Mouse (Mus musculus): Measurements from ENCODE around the gene Gm20388.

Gene Gm20388

DNA sequence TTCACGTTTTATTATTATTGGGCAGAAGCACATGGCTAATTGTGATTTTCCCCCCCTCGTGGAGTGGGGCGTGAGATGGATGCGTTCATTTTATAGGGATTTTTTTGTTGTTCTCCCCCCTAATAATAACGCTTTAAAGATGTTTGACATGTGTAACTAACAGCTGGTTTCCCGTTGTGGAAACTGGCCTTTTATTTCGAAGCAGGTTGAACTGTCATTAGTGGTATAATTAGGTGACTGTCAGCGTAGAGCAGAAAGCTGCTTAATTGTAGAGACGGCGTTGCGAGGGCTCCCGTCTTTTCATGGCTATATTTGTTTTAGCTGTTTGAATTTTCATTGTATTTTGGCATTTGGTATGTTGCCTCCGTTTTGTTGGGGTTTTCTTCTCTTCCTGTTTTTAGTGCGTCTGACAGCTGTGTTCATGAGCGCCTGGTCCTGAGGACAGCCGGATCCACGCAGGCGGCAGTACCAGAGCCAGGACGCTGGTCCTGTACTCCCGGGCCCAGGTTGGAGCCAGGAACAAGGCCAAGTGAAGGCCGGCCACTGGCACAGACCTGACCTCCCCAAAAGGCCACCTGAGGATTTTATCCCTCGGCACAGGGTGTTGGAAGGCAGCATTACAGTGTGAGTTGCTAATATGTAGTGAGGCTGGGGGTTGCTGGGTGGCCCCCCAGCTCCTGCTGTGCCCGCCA lies 595.1 kb downstream of the Gm20388 start:
- no peak for DNase-seq (ENCODE audit: low spot score in 2 of 2)

DNA sequence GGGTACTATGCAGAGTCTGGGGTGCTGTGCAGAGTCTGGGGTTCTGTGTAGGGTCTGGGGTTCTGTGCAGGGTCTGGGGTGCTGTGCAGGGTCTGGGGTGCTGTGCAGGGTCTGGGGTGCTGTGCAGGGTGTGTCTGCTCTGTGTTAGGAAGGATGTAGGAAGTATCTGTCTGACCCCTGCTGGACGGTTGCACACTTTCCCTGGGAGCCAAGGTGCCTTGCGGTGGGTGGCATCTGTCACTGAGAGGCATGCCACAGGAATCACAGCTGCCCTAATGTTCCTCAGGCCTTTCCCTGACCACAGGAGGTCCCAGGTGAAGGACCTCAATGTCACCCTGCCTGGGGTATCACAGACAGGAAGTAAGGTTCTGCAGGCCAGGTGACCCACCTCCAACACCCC lies 595.9 kb downstream of the Gm20388 start:
- no peak for DNase-seq (ENCODE audit: low spot score in 2 of 2)

DNA sequence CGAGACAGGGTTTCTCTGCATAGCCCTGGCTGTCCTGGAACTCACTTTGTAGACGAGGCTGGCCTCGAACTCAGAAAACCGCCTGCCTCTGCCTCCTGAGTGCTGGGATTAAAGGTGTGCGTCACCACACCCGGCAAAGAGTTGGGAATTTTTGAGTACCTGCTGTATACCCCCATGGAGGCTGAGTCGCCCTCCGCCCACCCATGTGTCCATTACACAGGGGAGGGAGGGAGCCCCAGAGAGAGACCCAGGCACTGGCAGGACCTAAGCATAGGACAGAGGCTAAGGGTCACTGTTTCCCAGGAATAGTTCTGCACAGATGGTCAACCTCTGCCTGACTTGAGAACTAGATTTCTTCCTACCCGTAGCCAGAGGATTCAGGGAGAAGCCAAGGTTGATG lies 596.6 kb downstream of the Gm20388 start:
- DNase-seq (ENCODE audit: low spot score in 2 of 2), result no peak

DNA sequence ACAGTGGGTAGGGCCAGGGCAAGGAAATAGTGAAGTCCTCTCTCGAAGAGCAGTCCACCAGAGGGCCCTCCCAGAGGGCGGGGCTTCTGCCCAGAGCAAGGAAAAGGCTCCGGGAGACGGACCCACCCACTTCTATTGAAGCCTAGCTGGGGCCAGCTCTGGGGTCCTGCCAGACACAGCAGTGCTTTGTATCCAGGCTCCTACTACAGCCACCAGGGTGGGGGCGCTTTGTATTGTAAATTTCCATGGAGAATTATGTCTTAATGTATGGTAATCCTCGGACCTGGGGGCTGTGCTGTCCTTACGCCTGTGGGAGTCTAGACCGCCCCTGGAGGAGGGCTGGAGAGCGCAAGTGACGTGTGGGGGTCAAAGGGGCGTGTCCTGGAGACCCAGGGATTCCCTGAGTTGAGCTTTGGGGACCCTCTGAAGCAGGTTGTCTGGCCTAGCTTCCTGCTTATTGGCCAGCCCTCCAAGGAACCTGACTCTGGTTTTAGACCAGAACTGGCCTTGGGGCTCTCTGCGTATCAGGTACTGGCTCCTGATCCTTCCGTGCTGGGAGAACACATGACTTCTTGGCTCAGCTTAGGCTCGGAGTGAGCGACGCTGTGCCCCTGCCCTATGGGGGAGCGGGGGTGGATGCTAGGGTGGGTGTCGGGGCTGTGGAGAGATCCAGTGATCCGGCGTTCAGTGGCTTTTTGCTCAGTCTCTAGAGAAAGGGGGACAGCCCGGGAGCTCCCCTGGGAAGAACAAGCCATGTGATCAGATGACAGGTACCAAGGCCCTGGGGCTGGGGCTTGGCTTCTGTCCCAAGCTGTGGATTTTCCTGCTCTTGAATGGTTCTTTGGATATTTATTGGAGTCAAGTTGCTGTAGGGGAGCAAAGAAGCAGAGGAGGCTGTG lies 598.7 kb downstream of the Gm20388 start:
- DNase-seq (ENCODE audit: low spot score in 2 of 2), result no peak

DNA sequence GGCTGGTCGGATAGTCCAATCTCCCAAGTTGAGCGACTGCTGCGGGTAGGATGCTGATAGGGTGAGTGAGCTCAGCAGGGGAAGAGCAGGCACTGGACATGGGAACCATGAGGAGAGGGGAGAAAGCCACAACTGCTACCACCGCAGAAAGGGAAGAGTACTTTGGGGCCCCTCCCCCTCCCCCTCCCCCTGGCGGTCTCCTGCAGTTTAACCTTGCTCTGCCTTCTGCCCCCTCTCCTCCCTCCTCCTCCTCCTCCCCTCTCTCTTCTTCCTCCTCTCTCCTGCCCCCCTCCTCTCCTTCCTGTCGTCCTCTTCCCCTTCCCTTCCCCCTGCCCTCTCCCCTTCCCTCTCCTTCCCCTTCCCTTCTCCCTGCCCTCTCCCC lies 599.4 kb downstream of the Gm20388 start:
- DNase-seq (ENCODE audit: low spot score in 2 of 2), result no peak

DNA sequence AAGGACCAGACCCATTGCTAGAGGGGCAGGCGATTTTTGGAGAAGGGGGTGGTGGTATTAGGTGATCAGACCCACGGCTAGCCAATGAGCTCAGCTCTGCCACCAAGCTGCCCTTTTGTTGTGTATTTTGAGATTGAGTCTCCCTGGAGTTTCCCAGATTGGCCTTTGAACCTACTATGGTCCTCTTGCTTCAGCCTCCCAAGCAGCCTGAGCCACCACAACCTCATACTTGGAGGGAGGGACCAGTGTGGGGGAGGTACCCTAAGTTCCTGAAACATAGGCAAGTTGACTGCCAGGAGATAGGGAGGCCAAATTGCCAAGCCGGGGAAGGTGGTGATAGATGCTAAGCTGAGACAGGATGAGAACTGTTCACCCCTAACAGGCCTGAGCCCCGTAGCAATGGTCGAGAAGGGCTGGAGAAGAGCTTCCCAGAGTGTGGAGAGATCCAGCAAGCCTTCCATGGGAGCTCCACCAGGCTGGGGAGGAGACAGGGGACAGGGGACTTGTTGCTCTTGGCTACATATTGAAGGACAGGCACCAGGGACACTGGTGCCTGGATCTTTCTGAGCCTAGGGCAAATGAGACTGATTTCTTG lies 600.3 kb downstream of the Gm20388 start:
- no peak for DNase-seq (ENCODE audit: low spot score in 2 of 2)

DNA sequence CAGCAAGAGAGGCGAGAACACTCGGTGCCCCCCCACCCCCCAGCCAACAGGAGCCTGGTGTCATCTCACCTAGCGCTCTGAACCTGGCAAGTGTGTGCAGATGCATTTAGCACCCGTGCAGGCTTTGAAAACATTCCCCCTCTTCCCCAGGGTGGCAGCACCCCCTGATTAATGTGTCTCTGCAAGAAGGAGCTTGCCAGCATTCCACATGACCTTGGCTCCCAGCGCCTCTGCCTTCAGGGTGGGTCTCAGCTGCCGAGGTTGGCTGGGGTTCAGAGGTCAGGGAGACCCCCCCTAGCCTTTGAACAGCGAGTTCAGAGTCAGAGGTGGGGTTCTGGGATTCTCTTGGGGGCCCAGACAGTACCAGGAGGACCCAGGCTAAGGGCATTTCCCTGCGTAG lies 601.1 kb downstream of the Gm20388 start:
- DNase-seq (ENCODE audit: low spot score in 2 of 2), result no peak

DNA sequence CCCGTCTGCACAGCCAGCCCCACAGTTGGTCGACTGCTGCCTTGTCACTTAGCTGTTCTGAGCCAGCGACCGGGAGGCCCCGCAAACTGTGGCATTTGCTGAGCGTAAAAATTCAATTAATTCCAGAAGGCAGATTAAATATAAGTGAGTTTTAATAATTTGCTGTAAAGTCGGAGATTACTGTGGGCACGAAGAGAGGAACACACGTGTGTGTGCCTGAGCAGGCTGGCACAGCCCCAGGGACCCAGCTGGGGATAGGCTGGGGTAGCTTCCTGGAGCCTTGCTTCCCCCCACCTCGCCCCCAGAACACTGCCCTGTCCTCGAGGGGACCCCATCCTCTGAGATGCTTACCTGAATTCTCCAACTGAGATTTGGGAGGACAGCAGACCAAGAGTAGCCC lies 601.7 kb downstream of the Gm20388 start:
- no peak for DNase-seq (ENCODE audit: low spot score in 2 of 2)

DNA sequence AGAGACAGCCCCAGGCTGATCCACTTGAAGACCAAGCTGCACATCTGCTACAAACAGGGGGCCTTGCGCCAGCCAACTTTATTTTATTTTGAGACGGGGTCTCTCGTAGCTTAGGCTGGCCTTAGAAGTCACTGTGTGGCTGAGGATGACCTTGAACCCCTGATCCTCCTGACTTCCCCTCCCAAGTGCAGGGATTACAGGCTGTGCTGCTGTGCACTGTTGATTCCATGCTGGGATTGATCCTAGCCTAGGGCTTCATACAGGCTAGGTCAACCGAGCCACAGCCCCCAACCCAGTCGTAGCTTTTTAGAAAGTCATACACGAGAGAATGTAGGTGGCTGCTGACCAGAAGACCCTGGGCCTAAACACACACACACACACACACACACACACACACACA lies 602.5 kb downstream of the Gm20388 start:
- DNase-seq (ENCODE audit: low spot score in 2 of 2), result no peak

DNA sequence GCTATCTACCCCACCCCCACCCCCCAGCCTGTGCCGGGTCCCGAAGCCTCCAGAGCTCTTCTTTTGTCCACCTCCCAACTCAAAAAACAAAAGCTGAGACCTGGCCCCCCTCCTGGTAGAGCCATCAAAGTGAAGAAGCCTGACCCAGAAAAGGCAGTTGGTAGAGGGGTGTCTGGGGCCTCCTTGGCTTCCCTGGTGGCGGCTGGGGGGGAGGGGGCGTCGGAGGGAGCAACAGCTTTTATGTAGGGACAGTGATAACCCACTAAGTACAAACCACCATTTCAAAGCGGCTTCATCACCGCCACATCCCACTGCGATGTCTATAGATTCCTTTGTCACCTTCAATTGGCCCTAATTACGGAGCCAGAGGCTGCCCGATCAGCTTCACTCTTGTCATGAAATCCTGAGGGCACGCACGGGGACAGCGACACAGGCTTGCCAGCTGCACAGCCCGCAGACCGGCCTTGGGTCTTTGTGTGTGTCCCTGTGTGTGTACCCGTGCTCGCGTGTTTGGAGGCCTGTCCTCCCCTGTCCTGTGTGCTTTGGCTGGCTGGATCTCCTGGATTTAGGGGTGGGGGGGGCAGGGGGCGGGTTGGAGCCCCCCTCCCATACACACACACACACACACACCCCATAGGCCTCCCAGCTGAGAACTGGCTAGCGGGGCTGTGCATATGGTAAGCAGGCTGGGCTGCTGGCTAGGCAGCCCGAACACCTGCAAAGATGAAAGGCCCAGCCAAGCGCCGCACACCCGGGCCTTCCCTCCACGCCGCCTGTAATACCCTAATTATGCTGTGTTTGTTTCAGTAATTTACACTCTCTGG lies 603.2 kb downstream of the Gm20388 start:
- no peak for DNase-seq (ENCODE audit: low spot score in 2 of 2)

DNA sequence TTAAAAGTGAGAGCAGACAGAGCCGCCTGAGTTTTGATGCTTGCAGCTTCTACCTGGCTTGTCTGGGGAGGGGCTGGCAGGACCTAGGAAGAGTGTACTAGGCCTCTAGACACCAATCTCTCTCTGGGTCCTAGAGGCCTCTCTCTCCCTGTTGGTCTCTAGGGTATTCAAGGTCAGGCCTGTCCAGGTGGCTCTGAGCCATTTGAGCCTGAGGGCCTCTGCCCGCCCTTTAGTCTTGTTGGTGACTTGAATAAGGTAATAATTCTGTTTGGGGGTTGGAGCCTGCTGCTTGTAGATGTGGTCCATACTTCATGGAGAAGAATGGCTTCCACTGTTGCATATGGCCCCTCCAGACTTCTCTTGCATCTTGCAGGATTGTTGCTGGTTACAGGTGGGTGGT lies 604.6 kb downstream of the Gm20388 start:
- DNase-seq (ENCODE audit: low spot score in 2 of 2), result no peak

DNA sequence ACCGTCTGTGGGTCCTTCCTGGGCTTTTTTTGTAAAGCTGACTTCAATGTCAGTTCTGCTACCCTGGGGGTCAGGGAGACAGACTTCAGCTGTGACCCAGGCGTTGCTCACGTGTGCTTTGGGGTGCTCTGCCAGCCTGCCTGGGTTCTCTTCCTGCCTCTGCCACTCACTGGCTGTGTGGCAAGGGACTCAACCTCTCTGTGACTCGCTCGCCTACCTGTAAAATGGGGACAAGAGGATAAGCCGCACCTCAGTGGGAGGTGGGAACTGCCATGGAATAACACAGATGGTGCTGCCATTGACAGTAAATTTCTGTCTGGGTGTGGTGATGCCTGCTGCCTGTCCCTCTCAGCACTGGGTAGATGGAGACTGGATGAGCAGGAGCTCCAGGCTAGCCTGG lies 605.0 kb downstream of the Gm20388 start:
- no peak for DNase-seq (ENCODE audit: low spot score in 2 of 2)

DNA sequence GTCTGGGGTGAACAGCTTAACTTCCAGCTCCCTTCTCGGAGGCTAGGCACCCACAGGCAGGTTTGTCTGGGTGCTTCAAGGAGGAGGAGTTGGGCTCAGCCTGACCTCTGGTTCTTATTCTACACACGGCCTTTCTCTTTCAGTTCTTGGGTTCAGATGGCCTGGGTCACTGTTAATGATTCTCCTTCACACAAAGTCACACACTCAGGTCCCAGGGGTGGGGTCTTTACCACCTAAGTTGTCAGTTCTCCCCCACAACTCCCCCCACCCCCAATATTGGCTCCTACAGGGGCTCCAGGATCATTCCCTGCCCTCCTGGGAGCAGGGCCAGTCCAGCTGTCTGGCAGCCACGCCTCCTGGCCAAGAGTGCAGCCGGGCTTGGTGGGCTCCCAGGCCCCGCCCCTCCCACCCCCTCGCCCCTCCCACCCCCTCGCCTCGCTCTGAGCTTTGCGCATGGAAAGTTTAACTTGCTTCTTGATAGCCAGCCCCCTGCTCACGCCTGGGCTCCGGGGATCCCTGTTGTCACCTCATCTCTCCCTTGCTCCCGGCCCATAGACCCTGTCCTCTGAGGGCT lies 605.6 kb downstream of the Gm20388 start:
- no peak for DNase-seq (ENCODE audit: low spot score in 2 of 2)

DNA sequence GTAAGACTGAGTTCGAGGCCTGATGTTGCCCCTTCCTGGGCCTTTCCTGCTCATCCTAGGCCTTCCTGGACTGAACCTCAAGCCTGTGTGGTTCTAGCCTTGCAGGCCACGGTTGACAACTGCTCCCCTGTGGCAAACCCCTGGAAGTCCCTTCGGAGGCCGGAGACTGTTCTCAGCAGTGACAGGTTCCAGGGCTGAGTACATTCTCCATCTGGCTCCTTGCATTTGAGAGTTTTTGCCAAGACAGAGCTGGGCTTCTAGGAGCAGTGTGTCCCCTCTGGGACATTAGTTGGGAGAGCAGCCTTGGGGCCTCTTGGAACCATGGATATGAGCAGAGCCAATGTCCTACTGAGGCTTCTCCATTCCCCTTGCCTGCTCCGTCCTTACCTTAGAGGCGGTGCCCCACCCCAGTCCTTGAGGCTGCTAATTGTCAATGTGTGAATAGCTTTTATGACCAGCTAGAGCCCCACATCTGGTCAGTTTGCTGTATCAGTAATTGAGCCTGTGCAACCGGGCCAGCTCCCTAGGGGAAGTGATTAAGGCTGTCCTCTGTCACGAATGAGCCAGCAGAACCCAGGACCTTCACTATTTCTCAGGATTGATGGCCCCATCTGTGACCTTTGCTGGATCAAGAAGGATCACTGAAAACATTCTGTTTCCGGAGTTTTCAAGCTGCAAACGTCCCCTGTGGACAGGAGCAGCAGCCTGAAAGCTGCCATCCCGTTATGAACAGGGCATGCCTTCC lies 607.2 kb downstream of the Gm20388 start:
- no peak for DNase-seq (ENCODE audit: low spot score in 2 of 2)

DNA sequence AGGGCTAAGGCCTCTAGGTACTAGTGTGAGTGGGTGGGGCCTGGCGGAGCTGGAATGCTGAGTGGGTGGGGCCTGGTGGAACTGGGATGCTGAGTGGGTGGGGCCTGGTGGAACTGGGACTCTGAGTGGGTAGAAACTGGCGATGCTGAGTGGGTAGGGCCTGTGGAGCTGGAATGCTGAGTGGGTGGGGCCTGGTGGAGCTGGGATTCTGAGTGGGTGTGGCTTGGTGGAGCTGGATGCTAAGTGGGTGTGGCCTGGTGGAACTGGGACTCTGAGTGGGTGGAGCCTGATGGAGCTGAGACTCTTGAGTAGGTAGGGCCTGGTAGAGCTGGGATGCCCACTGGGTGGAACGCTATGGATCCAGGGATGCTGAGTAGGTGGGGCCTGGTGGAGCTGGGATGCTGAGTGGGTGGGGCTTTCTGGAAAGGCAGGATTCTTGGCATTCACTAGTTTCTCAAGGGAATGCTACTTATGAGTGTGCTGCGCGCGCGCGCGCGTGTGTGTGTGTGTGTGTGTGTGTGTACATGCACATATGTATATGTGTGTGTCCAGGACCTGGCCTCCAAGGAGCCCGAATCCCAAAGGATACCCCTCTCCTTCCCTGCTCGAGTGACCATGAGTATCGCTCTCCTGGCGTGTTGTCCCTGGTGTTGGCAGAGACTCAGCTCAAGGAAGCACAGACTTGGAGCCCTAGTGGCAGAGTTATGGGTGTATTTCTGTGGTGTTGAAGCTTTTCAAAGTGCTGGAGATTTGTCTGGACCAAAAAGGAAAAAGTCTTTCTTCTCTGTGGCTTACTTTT lies 608.3 kb downstream of the Gm20388 start:
- DNase-seq (ENCODE audit: low spot score in 2 of 2), result no peak

DNA sequence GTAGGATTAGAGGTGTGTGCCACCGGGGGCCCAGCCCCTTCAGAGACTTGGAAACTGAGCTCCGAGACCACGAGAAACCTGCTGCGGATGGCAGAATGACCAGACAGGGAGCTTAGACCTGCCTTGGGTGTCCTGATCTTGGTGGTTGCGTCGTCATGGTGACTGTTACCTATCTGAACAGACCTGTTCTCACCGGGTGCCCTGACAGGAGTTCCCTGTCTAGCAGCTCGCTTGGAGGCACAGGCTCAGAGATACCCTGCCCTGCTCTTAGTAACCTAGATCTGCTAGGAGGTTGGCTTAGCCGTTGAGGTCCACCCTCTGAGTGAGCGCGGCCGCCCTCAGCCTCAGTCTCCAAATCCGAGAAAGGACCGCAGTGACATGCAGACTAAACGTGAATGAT lies 609.6 kb downstream of the Gm20388 start:
- no peak for DNase-seq (ENCODE audit: low spot score in 2 of 2)

DNA sequence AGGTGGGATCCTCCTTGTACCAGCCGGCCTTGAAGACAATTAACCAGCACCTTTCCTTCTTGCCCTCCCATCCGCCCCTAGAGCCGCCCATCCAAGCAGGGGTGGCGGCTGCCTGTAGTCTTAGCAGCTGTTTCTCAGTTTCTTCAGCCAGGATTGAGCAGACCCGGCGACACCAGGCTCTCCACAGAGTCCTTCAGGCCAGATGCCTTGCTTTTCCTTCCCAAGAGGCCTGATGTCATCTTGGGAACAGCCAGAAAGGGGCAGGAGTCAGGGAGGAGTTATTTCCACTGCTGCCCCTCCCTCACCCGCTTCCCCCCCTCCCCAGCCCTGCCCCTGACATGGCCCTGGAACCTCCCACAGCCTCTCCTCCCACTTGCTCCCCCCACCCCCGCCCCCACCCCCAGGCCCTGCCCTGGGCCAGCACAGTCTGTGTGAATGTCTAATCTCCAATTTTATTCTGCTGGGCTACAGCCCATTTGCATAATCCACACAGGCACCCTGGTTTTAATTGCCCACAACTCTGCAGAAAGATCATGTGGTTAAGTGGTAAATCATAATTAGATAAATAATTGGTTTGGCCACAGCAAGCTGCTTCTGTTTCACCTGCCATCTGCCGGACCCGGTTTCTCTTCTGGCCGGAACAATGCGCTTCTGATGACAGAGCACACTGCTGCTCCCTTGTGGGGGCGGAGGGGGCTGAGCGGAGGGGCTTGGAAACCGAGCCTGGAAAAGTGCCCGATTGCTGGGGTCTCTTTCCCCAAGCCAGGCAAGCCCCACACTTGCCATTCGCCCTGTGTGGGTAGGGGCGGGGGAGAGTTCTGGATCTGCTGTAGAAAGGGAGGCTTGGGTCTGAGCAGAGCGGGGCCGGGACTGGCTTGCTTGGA lies 610.3 kb downstream of the Gm20388 start:
- no peak for DNase-seq (ENCODE audit: low spot score in 2 of 2)

DNA sequence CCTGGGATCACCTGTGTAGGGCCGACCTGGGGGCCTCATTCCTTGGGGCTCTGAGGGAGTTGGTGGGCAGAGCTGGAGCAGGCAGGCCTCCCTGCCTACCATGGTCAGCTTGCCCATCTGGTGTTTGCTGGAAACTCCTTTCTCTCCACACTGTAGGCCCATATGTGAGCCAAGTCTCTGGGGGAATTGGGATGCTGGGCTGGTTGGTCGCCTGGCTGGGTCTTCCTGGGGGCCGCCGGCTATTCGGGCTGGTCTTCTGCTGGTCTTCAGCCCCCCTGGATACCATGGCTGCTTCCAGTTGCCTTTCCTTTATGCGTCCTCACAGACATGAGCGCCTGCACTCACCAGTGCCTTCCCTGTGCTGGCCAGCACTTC lies 610.9 kb downstream of the Gm20388 start:
- DNase-seq (ENCODE audit: low spot score in 2 of 2), result no peak

DNA sequence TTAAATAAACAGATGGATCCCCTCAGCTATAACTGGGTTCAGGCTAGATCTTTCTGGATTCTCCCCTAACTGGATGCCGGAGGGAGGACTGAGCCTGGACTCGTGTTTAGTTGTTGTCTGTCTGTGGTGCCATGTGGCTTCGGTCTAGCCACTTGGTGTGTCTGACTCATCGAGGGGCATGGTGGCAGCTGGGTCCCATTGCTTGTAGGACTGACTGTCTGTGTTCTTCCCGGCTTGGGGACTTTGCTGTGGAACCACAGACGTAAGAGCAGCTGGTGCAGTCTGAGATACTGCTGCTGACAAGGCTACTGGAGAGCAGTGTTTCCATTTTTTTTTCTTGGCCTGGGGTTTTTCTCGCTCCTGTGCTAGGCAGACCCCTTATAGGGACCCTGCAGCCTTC lies 613.0 kb downstream of the Gm20388 start:
- no peak for DNase-seq (ENCODE audit: low spot score in 2 of 2)

All from frontal cortex, postnatal 25 days (tissue).